Comparison of ENCODE assay signal across 9 mouse cellular contexts in the genomic region with DNA sequence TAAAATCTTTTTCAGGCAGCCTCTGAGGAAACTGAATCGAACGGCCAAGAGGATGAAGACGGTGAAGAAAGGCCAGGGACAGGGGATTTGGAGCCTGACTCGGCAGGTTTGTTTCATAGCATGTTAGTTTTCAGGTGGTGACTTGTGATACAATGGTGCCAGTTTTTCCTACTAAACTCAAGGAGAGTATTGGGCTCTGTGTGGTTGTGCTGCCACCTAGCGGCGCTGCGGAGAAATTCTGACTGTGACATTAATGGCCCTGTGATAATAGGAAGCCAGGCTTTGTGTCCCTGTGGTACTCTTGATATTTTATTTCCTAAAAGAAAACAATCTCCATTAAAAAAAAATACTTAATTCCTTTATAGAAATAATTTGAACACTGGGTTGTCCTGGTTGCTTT.
A peak's percentile ranks its signal among the peaks of the same experiment; 100 is the strongest.
DNase-seq lines count a peak whose midpoint lies in the region; TF ChIP-seq lines count a peak whose summit lies in the region.
"Had no signal": no experiment of that assay in that cellular context is flagged by ENCODE, and none has a peak within 500 bp of the region (broad histone marks: within the 10 kb centered on the region; RNA-seq: fewer than 3 reads in every experiment).

No protein-coding gene starts in this region.

- TF ChIP-seq CTCF in MEL (IDR thresholded peaks at IDR 0.05 in 2 of 3, conservative IDR thresholded peaks at IDR 0.05 in 1 of 3; ENCODE audit: control insufficient read depth in 1 of 3, insufficient read depth in 1 of 3, low read depth in 2 of 3, low read length in 3 of 3, poor library complexity in 1 of 3, severe bottlenecking in 1 of 3), result peak; percentile 68 to 91 (median 84)
- peak; percentile 71 for TF ChIP-seq CTCF in embryonic fibroblast, embryonic 13.5 days (IDR thresholded peaks at IDR 0.05; ENCODE audit: borderline replicate concordance, insufficient read depth, low read length)

- H3K9me3 ChIP-seq in MEL (replicated peaks; ENCODE audit: insufficient read depth, low read length), result no peaks in the 10 kb centered on the region
- H3K9me3 ChIP-seq: limb, embryonic 12.5 days had no signal

- H3K4me3 ChIP-seq in MEL (ENCODE audit: control insufficient read depth in 1 of 2, insufficient read depth in 1 of 2, low read depth in 2 of 2, low read length in 2 of 2), result no peak overlapping the region
- no peak overlapping the region for H3K4me3 ChIP-seq in embryonic fibroblast, embryonic 13.5 days (ENCODE audit: insufficient read depth, low read length)
- H3K4me3 ChIP-seq: limb, embryonic 12.5 days had no signal

- no peak for TF ChIP-seq EP300 in MEL (IDR thresholded peaks at IDR 0.05; ENCODE audit: low read depth in 1 of 2, low read length in 2 of 2)

- no peaks in the 10 kb centered on the region for H3K27me3 ChIP-seq in MEL (ENCODE audit: control insufficient read depth in 1 of 2, insufficient read depth in 2 of 2, low read length in 2 of 2)
- H3K27me3 ChIP-seq: limb, embryonic 12.5 days had no signal

- H3K4me1 ChIP-seq in MEL (ENCODE audit: control insufficient read depth in 1 of 2, insufficient read depth in 2 of 2, low read length in 2 of 2), result no peaks in the 10 kb centered on the region
- H3K4me1 ChIP-seq in embryonic fibroblast, embryonic 13.5 days (ENCODE audit: control insufficient read depth, insufficient read depth, low read length), result no peaks in the 10 kb centered on the region

- H3K36me3 ChIP-seq in MEL (ENCODE audit: control insufficient read depth in 1 of 2, insufficient read depth in 2 of 2, low read length in 2 of 2), result no peaks in the 10 kb centered on the region

- no peak for TF ChIP-seq POLR2A in MEL (IDR thresholded peaks at IDR 0.05; ENCODE audit: control insufficient read depth in 1 of 2, insufficient read depth in 1 of 2, low read depth in 1 of 2, low read length in 2 of 2, poor library complexity in 1 of 2)
- TF ChIP-seq POLR2A in embryonic fibroblast, embryonic 13.5 days (IDR thresholded peaks at IDR 0.05; ENCODE audit: low read depth, low read length), result no peak

- intact Hi-C loops in heart, postnatal 25 days (cut with DNase I), result loop anchor here (1.0 kb wide), 1 partner anchor 319 kb away; no protein-coding TSS in a partner anchor

- H3K79me2 ChIP-seq in MEL (ENCODE audit: control insufficient read depth, insufficient read depth, low read length, poor library complexity), result no peaks in the 10 kb centered on the region

- H3K27ac ChIP-seq in MEL (ENCODE audit: control insufficient read depth, low read depth, low read length), result no peak overlapping the region
- no peak overlapping the region for H3K27ac ChIP-seq in embryonic fibroblast, embryonic 13.5 days (ENCODE audit: insufficient read depth, low read length)
- H3K27ac ChIP-seq: limb, embryonic 12.5 days had no signal

- peak; percentile 48 for DNase-seq in MEL (ENCODE audit: low read depth, low spot score)
- peak; percentile 82 for DNase-seq in brain, adult 2 months (ENCODE audit: low read depth, low spot score)
- DNase-seq in heart, postnatal 25 days (ENCODE audit: low spot score), result peak; percentile 36
- DNase-seq in layer of hippocampus, postnatal 10 days (ENCODE audit: low spot score in 2 of 2), result peak; percentile 83 to 89
- peak; percentile 74 for DNase-seq in lung, postnatal 25 days (ENCODE audit: low spot score)
- DNase-seq in right cerebral cortex, adult 2 months (ENCODE audit: low spot score in 2 of 2), result peak; percentile 82 to 84
- peak; percentile 43 to 76 for DNase-seq in urinary bladder, postnatal 4 days (ENCODE audit: low spot score in 2 of 2)

- no peak overlapping the region for H3K9ac ChIP-seq in MEL (ENCODE audit: control insufficient read depth, low read depth, low read length, poor library complexity, severe bottlenecking)
- H3K9ac ChIP-seq: limb, embryonic 12.5 days had no signal

- TF ChIP-seq RAD21 in MEL (IDR thresholded peaks at IDR 0.05; ENCODE audit: low read depth, low read length), result peak; percentile 80

TF ChIP-seq in MEL, 35 proteins besides CTCF, POLR2A, EP300 and RAD21:
- TF ChIP-seq ZC3H11A (IDR thresholded peaks at IDR 0.05; ENCODE audit: low read depth, low read length) (peak; percentile 49; the same call in 1 of the 2 replicates), SMC3 (IDR thresholded peaks at IDR 0.05; ENCODE audit: low read depth, low read length) (peak; percentile 74), HCFC1 (IDR thresholded peaks at IDR 0.05; ENCODE audit: low read depth, low read length) (no peak), MXI1 (IDR thresholded peaks at IDR 0.05; ENCODE audit: low read depth, low read length) (no peak), NRF1 (IDR thresholded peaks at IDR 0.05; ENCODE audit: insufficient read depth, low read depth, low read length, poor library complexity, severe bottlenecking) (no peak)

Comparison
In these comparisons a context has a peak if more than half of its experiments do, and no peak if none do; other contexts are left out.
1. DNase-seq: peak in every context shown above with its lines; median percentile 86 in layer of hippocampus, postnatal 10 days; 83 in right cerebral cortex, adult 2 months; 82 in brain, adult 2 months; 74 in lung, postnatal 25 days; 60 in urinary bladder, postnatal 4 days; 48 in MEL; 36 in heart, postnatal 25 days.